Mouse (Mus musculus) heart, embryonic 12.5 days (tissue): ENCODE data around the gene Dctn3. TPM values are rescaled to one million over a fixed set of nuclear protein-coding genes. Genes with fewer than 3 reads are reported as not detected.
A peak's percentile ranks its signal among the peaks of the same experiment; 100 is the strongest.
"Not testable (repeated sequence)": the region's sequence is repeated elsewhere in the genome, so short reads cannot be mapped to it uniquely, and the experiment has no call there.

ENCODE experiments used
- ATAC-seq: fragments of 200-750 bp; cut with Nextera tagmentation; 2 replicates; pipeline ENCODE4 v1.8.0; 2017; ENCODE audit warnings: moderate TSS enrichment, moderate library complexity; ENCODE audit not compliant: insufficient number of reproducible peaks, low FRiP score
- H3K27ac ChIP-seq: fragments of 300-500 bp; sonication (generic); 2 replicates; pipeline ENCODE4 v1.5.1; 2016; ENCODE audit warnings: mild to moderate bottlenecking, moderate library complexity; ENCODE audit not compliant: poor library complexity, severe bottlenecking
- H3K27me3 ChIP-seq: fragments of 300-500 bp; sonication (generic); replicated peaks from 2 replicates; pipeline ENCODE4 v1.6.1; 2016; ENCODE audit warnings: mild to moderate bottlenecking, moderate library complexity
- H3K36me3 ChIP-seq: fragments of 300-500 bp; sonication (generic); 2 replicates; pipeline ENCODE4 v1.6.1; 2016; ENCODE audit warnings: mild to moderate bottlenecking, moderate library complexity
- H3K4me1 ChIP-seq: fragments of 300-500 bp; sonication (generic); replicated peaks from 2 replicates; pipeline ENCODE4 v1.6.1; 2016; ENCODE audit warnings: mild to moderate bottlenecking
- H3K4me2 ChIP-seq: fragments of 300-500 bp; sonication (generic); 2 replicates; pipeline ENCODE4 v1.6.1; 2016; ENCODE audit warnings: mild to moderate bottlenecking, moderate library complexity
- H3K4me3 ChIP-seq: fragments of 300-500 bp; sonication (generic); 2 replicates; pipeline ENCODE4 v1.5.1; 2016; ENCODE audit warnings: mild to moderate bottlenecking
- H3K9ac ChIP-seq: fragments of 300-500 bp; sonication (generic); 2 replicates; pipeline ENCODE4 v1.6.1; 2016; ENCODE audit warnings: mild to moderate bottlenecking, moderate library complexity
- H3K9me3 ChIP-seq: fragments of 300-500 bp; sonication (generic); replicated peaks from 2 replicates; pipeline ENCODE4 v1.6.1; 2016; ENCODE audit warnings: mild to moderate bottlenecking, moderate library complexity
- WGBS: fragments of 180-500 bp; shearing (Covaris S2); methylation state at CpG from one replicate; pipeline ENCODE4 v1.1.7; 2016; 5-methylcytosine and 5-hydroxymethylcytosine counted together
- polyA plus RNA-seq: library from polyadenylated mRNA; unstranded; fragments of >200 nt; fragmentation: Nextera tagmentation; extraction: Ambion mirVana; gene quantifications from 2 replicates; pipeline ENCODE4 v1.2.1, GENCODE M21; 2016

Gene Dctn3
- polyA plus RNA-seq, 1 experiment from 2014 or later: 118 TPM

DNA sequence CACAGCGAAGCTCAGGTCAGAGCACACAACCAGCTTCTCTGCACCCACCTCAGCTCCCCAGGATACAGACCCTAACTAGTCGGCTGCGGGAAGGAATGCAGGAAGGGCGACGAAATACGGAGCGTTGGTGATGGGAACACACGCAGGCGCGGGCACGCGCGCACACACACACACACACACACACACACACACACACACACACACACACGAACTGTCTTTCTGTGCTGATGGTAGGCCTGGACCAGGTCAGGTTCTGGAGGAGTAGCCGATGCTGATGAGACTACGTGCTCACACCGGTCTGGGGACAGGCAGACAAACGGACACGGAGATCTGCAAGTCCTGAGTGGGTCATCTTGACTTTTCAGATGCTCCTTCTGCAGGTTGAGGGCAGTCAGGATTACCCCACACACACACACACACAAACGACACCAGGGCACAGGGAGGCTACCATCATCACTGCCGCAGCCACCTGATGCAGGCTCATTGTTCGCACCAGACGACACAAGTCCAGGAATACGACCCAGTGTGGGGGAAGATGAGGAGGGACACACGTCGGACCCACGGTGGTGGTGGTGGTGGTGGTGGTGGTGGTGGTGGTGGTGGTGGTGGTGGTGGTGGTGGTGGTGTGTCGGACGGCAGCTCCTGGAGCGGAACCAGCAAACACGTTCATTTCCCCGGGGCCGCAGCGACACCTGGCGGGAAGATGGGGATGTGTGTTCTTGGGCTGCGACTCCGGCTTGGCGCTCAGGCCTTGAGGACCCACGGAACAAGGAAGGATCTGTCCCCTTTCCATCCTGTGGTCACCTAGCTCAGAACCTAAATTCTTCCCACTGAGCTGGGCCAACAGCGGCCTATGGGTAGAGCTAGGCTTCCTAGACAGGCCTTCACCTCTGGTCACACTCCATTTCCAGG lies 25.8 kb downstream of the Dctn3 start, which contains the start of gene Cntfr:
TSS of gene Cntfr (minus strand) at position 160 of the 912 bp plus-strand sequence.
- 10% methylated on average over 36 of the region's 40 CpGs for WGBS
- peak within 1 kb of the TSS; percentile 21 for H3K4me3 ChIP-seq
- not testable (repeated sequence) for ATAC-seq

DNA sequence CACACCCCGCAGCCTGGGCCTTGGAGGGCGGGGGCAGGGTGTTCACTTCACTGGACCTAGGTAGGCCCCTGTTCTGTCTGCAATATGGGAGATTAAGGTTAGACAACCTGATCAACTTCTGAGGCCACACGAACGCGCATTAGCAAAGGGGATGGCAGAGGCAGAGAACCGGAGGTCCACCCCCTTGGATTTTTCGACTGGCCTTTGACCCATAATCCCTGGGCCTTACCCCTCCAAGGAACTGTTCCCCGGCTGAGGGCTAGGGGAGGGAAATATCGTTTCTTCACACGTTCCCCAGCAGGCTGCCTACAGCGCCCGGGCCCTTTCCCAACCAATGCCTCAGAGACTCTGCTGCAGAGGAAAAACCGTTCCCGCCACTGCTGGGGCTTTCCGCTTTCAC lies 26.5 kb downstream of the Dctn3 start:
- not testable (repeated sequence) for H3K4me3 ChIP-seq, H3K4me1 ChIP-seq, H3K9me3 ChIP-seq, H3K36me3 ChIP-seq, H3K27ac ChIP-seq, H3K9ac ChIP-seq, ATAC-seq
- peaks cover 16% of the 10 kb centered on the region for H3K27me3 ChIP-seq
- 4% methylated on average over 13 of the region's 15 CpGs for WGBS
- H3K4me2 ChIP-seq: peak overlapping the region; percentile 54

More for the DNA sequence above, 25.8 kb downstream of the Dctn3 start, which contains the start of gene Cntfr:
- H3K27ac ChIP-seq, H3K36me3 ChIP-seq, H3K4me1 ChIP-seq, H3K9me3 ChIP-seq, H3K9ac ChIP-seq: not testable (repeated sequence)
- Histone ChIP-seq H3K4me2 (peak within 1 kb of the TSS; percentile 57), H3K27me3 (peaks cover 16% of the 10 kb centered on the region)

- WGBS: 2% methylated on average over 12 of the region's 38 CpGs
- peaks cover 16% of the 10 kb centered on the region for H3K27me3 ChIP-seq
- not testable (repeated sequence) for ATAC-seq, H3K27ac ChIP-seq, H3K4me1 ChIP-seq, H3K9me3 ChIP-seq, H3K9ac ChIP-seq, H3K36me3 ChIP-seq
- peak overlapping the region; percentile 57 for H3K4me2 ChIP-seq
- H3K4me3 ChIP-seq: peak overlapping the region; percentile 21; the same call in 1 of the 2 replicates
Measured at GRCm38 (mm10) chr4:41695800-41696199, 27.2 kb downstream of the Dctn3 start.

GRCm38 (mm10) chr4:41693511-41693910 lies 29.5 kb downstream of the Dctn3 start:
- H3K36me3 ChIP-seq, H3K4me1 ChIP-seq, H3K9me3 ChIP-seq, ATAC-seq, H3K9ac ChIP-seq, H3K4me2 ChIP-seq, H3K4me3 ChIP-seq, H3K27ac ChIP-seq: not testable (repeated sequence)
- H3K27me3 ChIP-seq: peaks cover 16% of the 10 kb centered on the region
- 14% methylated on average over 4 of the region's 4 CpGs for WGBS

GRCm38 (mm10) chr4:41690014-41690413 lies 33.0 kb downstream of the Dctn3 start:
- not testable (repeated sequence) for H3K36me3 ChIP-seq, H3K27ac ChIP-seq, H3K27me3 ChIP-seq, H3K4me2 ChIP-seq, H3K9ac ChIP-seq, H3K4me1 ChIP-seq, ATAC-seq, H3K4me3 ChIP-seq, H3K9me3 ChIP-seq
- no CpG with 5 or more reads among the region's 4 CpGs for WGBS

DNA sequence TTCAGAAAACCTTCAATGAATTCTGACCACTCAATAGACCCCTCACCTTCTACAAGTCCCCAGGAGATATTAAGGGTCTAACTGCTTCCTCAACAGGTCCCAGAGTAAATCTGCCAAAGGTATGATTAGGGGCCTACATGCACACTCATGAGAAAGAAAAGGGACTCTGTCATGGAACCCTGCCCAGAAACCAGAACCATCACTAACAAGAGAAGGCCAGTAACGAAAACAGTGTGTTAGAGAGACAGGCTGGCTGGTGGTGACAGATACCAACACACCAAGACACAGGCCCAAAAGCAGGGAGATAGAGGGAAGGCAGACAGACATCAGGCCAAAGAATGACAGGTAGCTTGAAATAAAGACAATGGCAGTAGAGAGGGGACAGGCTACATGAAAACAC lies 34.4 kb downstream of the Dctn3 start:
- H3K36me3 ChIP-seq, H3K4me2 ChIP-seq, H3K4me1 ChIP-seq, H3K9me3 ChIP-seq, H3K9ac ChIP-seq, H3K27ac ChIP-seq, H3K27me3 ChIP-seq, ATAC-seq, H3K4me3 ChIP-seq: not testable (repeated sequence)
- WGBS: 47% methylated on average over 1 of the region's 1 CpGs

GRCm38 (mm10) chr4:41685882-41686492 lies 37.0 kb downstream of the Dctn3 start:
- ATAC-seq, H3K9ac ChIP-seq, H3K36me3 ChIP-seq, H3K4me2 ChIP-seq, H3K27ac ChIP-seq, H3K4me3 ChIP-seq, H3K9me3 ChIP-seq: not testable (repeated sequence)
- H3K4me1 ChIP-seq: peaks cover 15% of the 10 kb centered on the region
- 65% methylated on average over 10 of the region's 10 CpGs for WGBS
- H3K27me3 ChIP-seq: peaks cover 15% of the 10 kb centered on the region

- H3K4me3 ChIP-seq: 0 out of 2 replicates have a peak overlapping the region, but pooled peaks have one; percentile 8
- peaks cover 15% of the 10 kb centered on the region for H3K27me3 ChIP-seq
- H3K27ac ChIP-seq, ATAC-seq, H3K36me3 ChIP-seq, H3K9me3 ChIP-seq, H3K9ac ChIP-seq: not testable (repeated sequence)
- peak overlapping the region; percentile 55 for H3K4me2 ChIP-seq
- 0% methylated on average over 13 of the region's 14 CpGs for WGBS
- H3K4me1 ChIP-seq: peaks cover 23% of the 10 kb centered on the region
Measured at GRCm38 (mm10) chr4:41684931-41685453, 38.0 kb downstream of the Dctn3 start.

DNA sequence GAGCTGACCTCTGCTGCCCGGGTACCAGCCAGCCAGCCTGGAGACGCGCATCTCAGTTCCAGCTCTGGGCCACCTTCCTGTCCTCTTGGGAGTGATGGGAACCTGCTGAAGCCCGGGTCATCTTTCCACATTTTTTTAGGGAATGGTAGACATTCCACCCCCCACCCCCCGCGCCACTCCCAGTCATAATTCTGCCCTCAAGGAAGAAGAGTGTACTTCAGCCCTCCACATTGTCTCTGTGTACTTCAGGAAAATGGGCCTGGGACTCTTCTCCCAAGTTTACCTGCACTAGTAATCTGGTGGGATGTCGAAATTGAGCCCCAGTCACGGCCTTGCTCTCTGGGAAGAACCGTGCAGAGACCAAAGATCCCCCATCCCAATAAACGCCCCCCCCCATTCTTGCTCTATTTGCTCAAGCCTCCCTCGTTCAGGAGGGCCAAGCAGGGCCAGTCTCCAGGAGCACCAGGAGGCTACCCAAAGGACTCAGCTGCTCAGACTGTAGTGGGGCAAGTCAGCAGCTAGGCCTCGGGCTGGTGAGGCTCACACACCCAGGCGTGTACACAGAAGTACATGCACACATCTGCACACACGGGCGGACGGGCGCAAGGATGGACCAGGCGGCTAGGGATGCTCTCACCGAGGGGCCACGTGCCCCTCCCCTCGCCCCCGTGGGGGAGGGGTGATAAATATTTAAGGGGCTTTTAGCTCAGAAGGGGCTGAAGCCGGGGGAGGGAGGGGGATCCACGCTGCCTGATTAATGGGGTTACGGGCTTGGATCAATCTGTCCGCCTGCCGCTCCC lies 38.6 kb downstream of the Dctn3 start:
- not testable (repeated sequence) for H3K9me3 ChIP-seq, ATAC-seq, H3K36me3 ChIP-seq, H3K9ac ChIP-seq
- Histone ChIP-seq H3K4me1 (peaks cover 30% of the 10 kb centered on the region), H3K27ac (peak overlapping the region; percentile 51), H3K4me2 (peak overlapping the region; percentile 55), H3K4me3 (peak overlapping the region; percentile 27; the same call in 1 of the 2 replicates), H3K27me3 (peaks cover 15% of the 10 kb centered on the region)
- WGBS: under 1% methylated on average over 25 of the region's 27 CpGs

DNA sequence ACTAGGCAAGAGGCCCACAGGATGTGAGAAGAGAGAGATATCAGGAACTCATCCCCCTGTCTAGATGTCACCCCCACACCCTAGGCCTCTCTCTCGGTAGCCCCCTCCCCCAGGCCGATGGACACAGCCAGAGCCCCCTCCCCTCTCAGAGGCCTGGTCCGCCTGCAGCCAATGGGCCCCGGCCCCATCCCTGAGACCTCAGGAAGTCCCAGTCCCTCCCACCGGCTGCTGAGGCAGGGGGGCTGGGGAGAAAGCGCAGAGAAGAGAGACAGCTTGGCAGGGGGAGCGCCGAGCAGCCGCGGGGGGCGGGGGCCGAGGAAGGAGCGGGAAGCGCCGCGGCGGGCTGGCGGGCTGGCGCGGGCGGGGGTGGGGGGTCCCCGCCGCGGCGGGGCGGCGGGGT lies 39.7 kb downstream of the Dctn3 start:
- peaks cover 38% of the 10 kb centered on the region for H3K4me1 ChIP-seq
- 2% methylated on average over 5 of the region's 27 CpGs for WGBS
- not testable (repeated sequence) for H3K36me3 ChIP-seq, H3K27ac ChIP-seq, H3K9me3 ChIP-seq, H3K9ac ChIP-seq
- H3K27me3 ChIP-seq: peaks cover 15% of the 10 kb centered on the region
- H3K4me2 ChIP-seq: peak overlapping the region; percentile 58
- peak; percentile 61 for ATAC-seq
- H3K4me3 ChIP-seq: peak overlapping the region; percentile 36
